Mouse (Mus musculus): ENCODE measurements around the gene Fgr.

The Fgr gene

GRCm38 (mm10) chr4:132958741-132959678 is 14.9 kb upstream of the Fgr start:
- DNase-seq (ENCODE audit: extremely low spot score, low read depth, low spot score) = no peak

- no peak for DNase-seq (ENCODE audit: extremely low spot score, low read depth, low spot score)
Measured at GRCm38 (mm10) chr4:132959679-132960045, 14.2 kb upstream of the Fgr start.

- DNase-seq (ENCODE audit: extremely low spot score, low read depth, low spot score) = no peak
Measured at GRCm38 (mm10) chr4:132960313-132960712, 13.6 kb upstream of the Fgr start.

GRCm38 (mm10) chr4:132960864-132961639 is 12.8 kb upstream of the Fgr start:
- no peak for DNase-seq (ENCODE audit: extremely low spot score, low read depth, low spot score)

- DNase-seq (ENCODE audit: extremely low spot score, low read depth, low spot score) = no peak
Measured at GRCm38 (mm10) chr4:132961866-132962265, 12.0 kb upstream of the Fgr start.

- no peak for DNase-seq (ENCODE audit: extremely low spot score, low read depth, low spot score)
Measured at GRCm38 (mm10) chr4:132962628-132963027, 11.3 kb upstream of the Fgr start.

GRCm38 (mm10) chr4:132963436-132963835 is 10.5 kb upstream of the Fgr start:
- DNase-seq (ENCODE audit: extremely low spot score, low read depth, low spot score) = no peak

- no peak for DNase-seq (ENCODE audit: extremely low spot score, low read depth, low spot score)
Measured at GRCm38 (mm10) chr4:132964064-132964463, 9.8 kb upstream of the Fgr start.

GRCm38 (mm10) chr4:132964473-132964872 is 9.4 kb upstream of the Fgr start:
- no peak for DNase-seq (ENCODE audit: extremely low spot score, low read depth, low spot score)

GRCm38 (mm10) chr4:132968105-132968938 is 5.6 kb upstream of the Fgr start:
- DNase-seq (ENCODE audit: extremely low spot score, low read depth, low spot score) = no peak

- no peak for DNase-seq (ENCODE audit: extremely low spot score, low read depth, low spot score)
Measured at GRCm38 (mm10) chr4:132971601-132972000, 2.3 kb upstream of the Fgr start.

- no peak for DNase-seq (ENCODE audit: extremely low spot score, low read depth, low spot score)
Measured at GRCm38 (mm10) chr4:132972101-132972500, 1.8 kb upstream of the Fgr start.

- no peak for DNase-seq (ENCODE audit: extremely low spot score, low read depth, low spot score)
Measured at GRCm38 (mm10) chr4:132972556-132972955, 1.3 kb upstream of the Fgr start.

GRCm38 (mm10) chr4:132973186-132973585 is 709 bp upstream of the Fgr start:
- no peak for DNase-seq (ENCODE audit: extremely low spot score, low read depth, low spot score)

GRCm38 (mm10) chr4:132974904-132975303 is 1.0 kb downstream of the Fgr start:
- DNase-seq (ENCODE audit: extremely low spot score, low read depth, low spot score) = peak; percentile 77

GRCm38 (mm10) chr4:132975791-132976190 is 1.9 kb downstream of the Fgr start:
- DNase-seq (ENCODE audit: extremely low spot score, low read depth, low spot score) = no peak

- no peak for DNase-seq (ENCODE audit: extremely low spot score, low read depth, low spot score)
Measured at GRCm38 (mm10) chr4:132976729-132977128, 2.8 kb downstream of the Fgr start.

GRCm38 (mm10) chr4:132977597-132977996 is 3.7 kb downstream of the Fgr start:
- DNase-seq (ENCODE audit: extremely low spot score, low read depth, low spot score) = no peak

GRCm38 (mm10) chr4:132979186-132979585 is 5.3 kb downstream of the Fgr start:
- DNase-seq (ENCODE audit: extremely low spot score, low read depth, low spot score) = no peak

- no peak for DNase-seq (ENCODE audit: extremely low spot score, low read depth, low spot score)
Measured at GRCm38 (mm10) chr4:132981621-132982020, 7.7 kb downstream of the Fgr start.

GRCm38 (mm10) chr4:132982999-132983398 is 9.1 kb downstream of the Fgr start:
- DNase-seq (ENCODE audit: extremely low spot score, low read depth, low spot score) = no peak
